Mouse (Mus musculus) midbrain, postnatal 0 days (tissue): Measurements from ENCODE around the gene Nbr1. TPM values are rescaled to one million over a fixed set of nuclear protein-coding genes. Genes with fewer than 3 reads are reported as not detected.

ENCODE experiments used
- ATAC-seq: fragments of 200-750 bp; cut with Nextera tagmentation; 2 replicates; pipeline ENCODE4 v1.8.0; 2017; ENCODE audit warnings: moderate number of reproducible peaks, mild to moderate bottlenecking, moderate TSS enrichment, moderate library complexity; ENCODE audit not compliant: low FRiP score
- DNase-seq: peaks from one replicate; pipeline ENCODE4 v3.0.0-alpha.2; 2015; ENCODE audit warnings: low spot score
- H3K27ac ChIP-seq: fragments of 300-500 bp; sonication (generic); 2 replicates; pipeline ENCODE4 v1.5.1; 2014; ENCODE audit warnings: low read depth, mild to moderate bottlenecking, low read length, mixed read lengths
- H3K27me3 ChIP-seq: fragments of 300-500 bp; sonication (generic); 2 replicates; pipeline ENCODE4 v1.6.1; 2014; ENCODE audit warnings: low read length, control low read depth, mixed read lengths; ENCODE audit not compliant: insufficient read depth
- H3K36me3 ChIP-seq: fragments of 300-500 bp; sonication (generic); 2 replicates; pipeline ENCODE4 v1.6.1; 2014; ENCODE audit warnings: low read length, control low read depth, mixed read lengths; ENCODE audit not compliant: insufficient read depth
- H3K4me1 ChIP-seq: fragments of 300-500 bp; sonication (generic); 2 replicates; pipeline ENCODE4 v1.6.1; 2014; ENCODE audit warnings: mild to moderate bottlenecking, control low read depth, antibody characterized with exemption, low read length, mixed read lengths; ENCODE audit not compliant: insufficient read depth
- H3K4me2 ChIP-seq: fragments of 300-500 bp; sonication (generic); 2 replicates; pipeline ENCODE4 v1.6.1; 2014; ENCODE audit warnings: low read depth, mild to moderate bottlenecking, low read length, mixed read lengths; ENCODE audit not compliant: poor library complexity, severe bottlenecking
- H3K4me3 ChIP-seq: fragments of 300-500 bp; sonication (generic); 2 replicates; pipeline ENCODE4 v1.5.1; 2014; ENCODE audit warnings: low read depth, mild to moderate bottlenecking, low read length, moderate library complexity
- H3K9ac ChIP-seq: fragments of 300-500 bp; sonication (generic); replicated peaks from 2 replicates; pipeline ENCODE4 v1.6.1; 2014; ENCODE audit warnings: mild to moderate bottlenecking, low read length, moderate library complexity, mixed read lengths; ENCODE audit not compliant: poor library complexity, severe bottlenecking
- H3K9me3 ChIP-seq: fragments of 300-500 bp; sonication (generic); 2 replicates; pipeline ENCODE4 v1.6.1; 2016; ENCODE audit warnings: low read length, control low read depth
- CTCF ChIP-seq: IDR thresholded peaks from 2 replicates; pipeline ENCODE4 v1.5.1; 2016; ENCODE audit warnings: antibody characterized with exemption, mild to moderate bottlenecking
- WGBS: fragments of 180-500 bp; shearing (Covaris S2); extraction: QIAGEN DNeasy Blood & Tissue Kit; methylation state at CpG from one replicate; pipeline ENCODE4 v1.1.7; 2014; 5-methylcytosine and 5-hydroxymethylcytosine counted together
- polyA plus RNA-seq: library from polyadenylated mRNA; unstranded; fragments of >200 nt; fragmentation: Nextera tagmentation; extraction: Ambion mirVana; gene quantifications from 2 replicates; pipeline ENCODE4 v1.2.1, GENCODE M21; 2015
- total RNA-seq: library from RNA; depleted of rRNA; stranded (reverse); fragments of >200 nt; gene quantifications from 2 replicates; pipeline ENCODE4 v1.2.3, GENCODE M21; 2014

Nbr1 gene
- total and polyA plus RNA-seq, 2 experiments from 2014 or later, result 56.3 to 128 TPM

GRCm38 (mm10) chr11:101552476-101553300, 739 bp downstream of the Nbr1 start:
- WGBS, result under 1% methylated on average over 37 of the region's 37 CpGs
- H3K4me1 ChIP-seq, result peaks cover 11% of the 10 kb centered on the region; the same call in 1 of the 2 replicates
- peak overlapping the region; percentile 53 for H3K4me3 ChIP-seq
- H3K27ac ChIP-seq, result peak overlapping the region; percentile 88
- DNase-seq (peak; percentile 100), ATAC-seq (peak; percentile 98)
- no peaks in the 10 kb centered on the region for H3K27me3 ChIP-seq
- H3K4me2 ChIP-seq, result peak overlapping the region; percentile 68
- peaks cover 2% of the 10 kb centered on the region; the same call in 1 of the 2 replicates for H3K36me3 ChIP-seq
- no peaks in the 10 kb centered on the region for H3K9me3 ChIP-seq
- peak overlapping the region; percentile 61 for H3K9ac ChIP-seq
- TF ChIP-seq CTCF, result peak; percentile 65

- Histone ChIP-seq H3K4me3 (peak overlapping the region; percentile 53), H3K27ac (peak overlapping the region; percentile 82), H3K27me3 (no peaks in the 10 kb centered on the region), H3K4me1 (peaks cover 11% of the 10 kb centered on the region; the same call in 1 of the 2 replicates), H3K9me3 (no peaks in the 10 kb centered on the region), H3K36me3 (peaks cover 2% of the 10 kb centered on the region; the same call in 1 of the 2 replicates), H3K4me2 (peak overlapping the region; percentile 68), H3K9ac (peak overlapping the region; percentile 61)
- 22% methylated on average over 8 of the region's 8 CpGs for WGBS
- DNase-seq, result peak; percentile 19
- ATAC-seq, result no peak
- TF ChIP-seq CTCF, result no peak
These were observed 1.5 kb downstream of the Nbr1 start for GRCm38 (mm10) chr11:101553354-101553930.

GRCm38 (mm10) chr11:101556541-101556940, 4.6 kb downstream of the Nbr1 start:
- Histone ChIP-seq H3K9me3 (no peaks in the 10 kb centered on the region), H3K36me3 (peaks cover 22% of the 10 kb centered on the region; the same call in 1 of the 2 replicates), H3K27me3 (no peaks in the 10 kb centered on the region), H3K9ac (no peak overlapping the region), H3K4me1 (peaks cover 11% of the 10 kb centered on the region; the same call in 1 of the 2 replicates), H3K27ac (no peak overlapping the region), H3K4me2 (no peak overlapping the region), H3K4me3 (no peak overlapping the region)
- 91% methylated on average over 7 of the region's 7 CpGs for WGBS
- no peak for ATAC-seq
- DNase-seq, result no peak
- no peak for TF ChIP-seq CTCF

GRCm38 (mm10) chr11:101556954-101557353, 5.0 kb downstream of the Nbr1 start:
- H3K9me3 ChIP-seq, result no peaks in the 10 kb centered on the region
- no peak overlapping the region for H3K27ac ChIP-seq
- H3K4me3 ChIP-seq, result no peak overlapping the region
- ATAC-seq, result no peak
- WGBS, result 64% methylated on average over 2 of the region's 2 CpGs
- no peak overlapping the region for H3K9ac ChIP-seq
- H3K27me3 ChIP-seq, result no peaks in the 10 kb centered on the region
- H3K36me3 ChIP-seq, result peaks cover 22% of the 10 kb centered on the region; the same call in 1 of the 2 replicates
- no peak for DNase-seq
- H3K4me2 ChIP-seq, result no peak overlapping the region
- H3K4me1 ChIP-seq, result peaks cover 11% of the 10 kb centered on the region; the same call in 1 of the 2 replicates
- TF ChIP-seq CTCF, result no peak

GRCm38 (mm10) chr11:101562391-101562790, 10.4 kb downstream of the Nbr1 start:
- no peaks in the 10 kb centered on the region for H3K9me3 ChIP-seq
- H3K4me2 ChIP-seq, result no peak overlapping the region
- peak; percentile 94 for TF ChIP-seq CTCF
- no peak overlapping the region for H3K4me3 ChIP-seq
- WGBS, result 31% methylated on average over 5 of the region's 5 CpGs
- no peaks in the 10 kb centered on the region for H3K27me3 ChIP-seq
- peak; percentile 77 for DNase-seq
- no peaks in the 10 kb centered on the region for H3K4me1 ChIP-seq
- H3K36me3 ChIP-seq, result peaks cover 40% of the 10 kb centered on the region
- H3K27ac ChIP-seq, result no peak overlapping the region
- no peak overlapping the region for H3K9ac ChIP-seq
- ATAC-seq, result no peak

- no peak overlapping the region for H3K4me2 ChIP-seq
- DNase-seq, result no peak
- TF ChIP-seq CTCF, result no peak
- H3K27ac ChIP-seq, result no peak overlapping the region
- 73% methylated on average over 3 of the region's 3 CpGs for WGBS
- no peak overlapping the region for H3K4me3 ChIP-seq
- no peak overlapping the region for H3K9ac ChIP-seq
- H3K4me1 ChIP-seq, result no peaks in the 10 kb centered on the region
- ATAC-seq, result no peak
- H3K9me3 ChIP-seq, result no peaks in the 10 kb centered on the region
- H3K36me3 ChIP-seq, result peaks cover 72% of the 10 kb centered on the region
- H3K27me3 ChIP-seq, result no peaks in the 10 kb centered on the region
These were observed 16.5 kb downstream of the Nbr1 start for GRCm38 (mm10) chr11:101568421-101568820.
